Mouse (Mus musculus): ENCODE measurements around the gene Ccdc88a. TPM values are rescaled to one million over a fixed set of nuclear protein-coding genes. Genes with fewer than 3 reads are reported as not detected.
"Not testable (repeated sequence)": the region's sequence is repeated elsewhere in the genome, so short reads cannot be mapped to it uniquely, and the experiment has no call there.

Gene Ccdc88a
- total RNA-seq, 1 experiment from 2014 or later = 23.1 TPM

DNA sequence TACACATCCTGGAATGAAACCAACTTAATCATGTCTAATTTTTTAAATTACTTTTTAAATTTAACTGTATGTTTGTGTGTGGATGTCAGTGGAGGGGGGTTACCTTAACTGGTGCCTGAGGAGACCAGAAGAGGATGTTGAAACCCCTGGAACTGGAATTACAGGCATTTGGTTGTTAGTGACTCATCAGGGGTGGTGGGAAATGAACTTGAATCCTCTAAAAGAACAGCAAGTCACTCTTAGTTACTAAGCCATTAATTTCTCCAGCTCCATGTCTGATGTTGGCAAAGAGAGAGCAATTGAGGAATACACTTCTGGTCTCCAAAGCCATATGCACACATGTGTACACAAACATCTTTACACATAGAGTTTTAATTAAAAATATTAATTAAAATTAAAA is 101.2 kb downstream of the Ccdc88a start:
- DNase-seq = no peak

DNA sequence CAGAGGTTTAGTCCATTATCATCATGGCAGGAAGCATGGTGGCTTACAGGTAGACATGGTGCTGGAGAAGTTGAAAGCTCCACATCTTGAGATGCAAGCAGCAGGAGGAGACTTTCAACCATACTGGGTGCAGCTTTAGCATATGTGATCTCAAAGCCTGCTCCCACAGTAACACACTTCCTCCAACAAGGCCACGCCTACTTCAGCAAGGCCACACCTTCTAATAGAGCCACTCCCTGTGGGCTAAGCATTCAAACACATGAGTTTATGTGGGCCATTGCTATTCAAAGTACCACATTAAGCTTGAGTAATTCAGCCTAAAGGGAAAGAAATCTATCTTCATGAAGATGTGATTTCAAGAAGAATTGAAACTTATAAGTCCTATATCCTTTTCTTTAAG is 119.7 kb downstream of the Ccdc88a start:
- DNase-seq = no peak

DNA sequence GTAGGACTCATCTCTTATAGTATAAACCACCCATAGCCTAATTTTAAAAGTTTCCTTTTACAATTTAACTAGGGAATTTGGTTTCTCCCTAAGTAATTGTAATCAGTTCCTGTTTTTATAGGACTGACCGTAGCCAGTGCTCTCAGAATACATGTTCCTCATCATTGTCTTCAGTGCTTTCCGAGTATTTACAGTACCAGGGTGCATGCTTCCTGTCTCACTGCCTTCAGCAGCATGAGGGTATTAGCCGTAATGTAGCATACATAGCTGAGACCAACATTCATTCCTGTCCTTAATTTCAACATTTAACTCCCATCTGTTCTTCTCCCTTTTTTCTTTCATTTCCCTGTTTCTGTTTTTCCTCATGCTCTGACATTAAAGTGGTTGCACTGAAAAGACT is 123.5 kb downstream of the Ccdc88a start:
- no peak for DNase-seq

DNA sequence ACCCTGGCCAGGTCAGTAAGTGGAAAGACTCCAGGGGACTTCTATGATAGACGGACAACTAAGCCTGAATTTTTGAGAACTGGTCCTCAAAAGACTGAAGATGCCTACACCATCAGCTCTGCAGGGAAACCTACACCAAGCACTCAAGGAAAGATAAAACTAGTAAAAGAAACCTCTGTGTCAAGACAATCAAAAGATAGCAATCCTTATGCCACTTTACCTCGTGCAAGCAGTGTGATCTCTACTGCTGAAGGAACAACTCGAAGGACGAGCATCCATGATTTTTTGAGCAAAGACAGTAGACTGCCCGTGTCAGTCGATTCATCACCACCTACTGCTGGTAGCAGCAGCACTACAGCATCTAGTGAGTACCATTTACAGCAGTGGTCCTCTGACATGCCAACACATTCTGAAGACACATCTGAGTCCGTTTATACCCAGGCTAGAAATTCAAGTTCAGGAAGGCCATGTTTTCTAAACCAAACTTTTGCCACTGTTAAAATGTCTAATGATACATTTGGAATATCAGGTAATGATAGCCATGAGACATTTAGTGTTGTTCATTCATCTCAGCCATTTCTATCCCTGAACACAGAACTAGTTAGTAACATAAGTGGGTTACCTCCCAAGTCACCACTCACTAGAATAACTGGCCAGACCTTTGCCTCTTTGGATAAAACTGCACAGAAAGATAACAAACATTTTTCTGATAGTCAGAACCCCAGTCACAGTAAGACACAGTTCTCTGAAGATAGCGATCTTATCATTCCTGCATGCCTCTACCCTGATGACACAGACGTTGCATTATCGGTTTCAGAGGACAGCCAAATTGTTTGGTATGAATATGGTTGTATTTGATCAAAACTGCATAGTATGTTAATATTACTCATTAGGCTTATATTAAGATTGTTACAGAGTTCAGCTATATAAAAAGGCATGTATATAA is 130.8 kb downstream of the Ccdc88a start:
- no peak for DNase-seq

DNA sequence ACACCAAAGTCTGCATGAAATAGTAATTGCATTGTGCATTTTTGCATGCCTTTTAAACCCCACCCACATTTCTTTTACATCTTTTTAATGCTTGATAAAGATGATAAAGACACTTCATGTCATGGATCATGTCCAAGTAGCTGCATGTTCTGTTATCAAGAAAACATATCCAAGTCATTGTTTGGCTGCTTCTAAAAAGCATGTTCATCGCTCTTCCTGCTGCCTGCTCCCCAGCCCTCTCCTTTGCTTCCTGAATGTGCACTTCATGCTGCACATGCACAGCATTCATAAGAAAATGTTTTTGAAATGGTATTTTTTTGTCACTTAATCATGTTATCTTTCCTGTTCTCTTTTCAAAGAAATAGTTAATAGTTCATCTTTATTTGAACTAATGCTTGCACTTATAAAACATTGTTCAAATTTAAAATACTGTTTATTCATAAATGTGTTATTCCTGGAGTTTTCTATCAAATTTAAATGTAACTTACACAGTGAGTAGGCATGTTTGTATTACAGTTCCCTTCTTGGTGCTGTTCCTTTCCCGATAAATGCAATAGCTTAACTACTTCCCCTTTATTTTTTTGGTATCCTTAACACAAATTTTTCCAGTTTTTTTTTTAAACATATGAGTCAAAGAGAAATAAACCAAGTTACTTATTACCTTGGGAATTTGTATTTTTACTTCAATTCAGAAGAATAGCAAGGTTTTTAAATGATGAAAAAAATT is 131.6 kb downstream of the Ccdc88a start:
- DNase-seq = no peak

DNA sequence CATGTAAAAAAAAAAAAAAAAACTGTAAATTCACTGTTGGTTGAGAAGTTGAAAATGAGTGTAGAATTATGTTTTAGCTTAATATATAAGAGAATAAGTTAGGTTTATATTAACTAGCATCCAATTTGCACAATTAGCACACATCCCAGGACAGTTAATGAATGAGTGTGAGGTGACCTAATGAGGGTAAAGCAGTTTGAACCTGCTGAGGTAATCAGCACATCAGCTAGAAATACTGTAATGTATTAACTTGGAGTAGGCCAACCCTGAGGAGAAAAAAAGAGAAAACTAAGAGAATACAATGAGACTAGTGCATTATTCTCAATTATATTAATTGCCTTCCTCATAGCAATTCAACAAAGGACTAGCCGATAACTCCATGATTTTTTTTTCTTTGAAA is 136.0 kb downstream of the Ccdc88a start:
- no peak for DNase-seq

DNA sequence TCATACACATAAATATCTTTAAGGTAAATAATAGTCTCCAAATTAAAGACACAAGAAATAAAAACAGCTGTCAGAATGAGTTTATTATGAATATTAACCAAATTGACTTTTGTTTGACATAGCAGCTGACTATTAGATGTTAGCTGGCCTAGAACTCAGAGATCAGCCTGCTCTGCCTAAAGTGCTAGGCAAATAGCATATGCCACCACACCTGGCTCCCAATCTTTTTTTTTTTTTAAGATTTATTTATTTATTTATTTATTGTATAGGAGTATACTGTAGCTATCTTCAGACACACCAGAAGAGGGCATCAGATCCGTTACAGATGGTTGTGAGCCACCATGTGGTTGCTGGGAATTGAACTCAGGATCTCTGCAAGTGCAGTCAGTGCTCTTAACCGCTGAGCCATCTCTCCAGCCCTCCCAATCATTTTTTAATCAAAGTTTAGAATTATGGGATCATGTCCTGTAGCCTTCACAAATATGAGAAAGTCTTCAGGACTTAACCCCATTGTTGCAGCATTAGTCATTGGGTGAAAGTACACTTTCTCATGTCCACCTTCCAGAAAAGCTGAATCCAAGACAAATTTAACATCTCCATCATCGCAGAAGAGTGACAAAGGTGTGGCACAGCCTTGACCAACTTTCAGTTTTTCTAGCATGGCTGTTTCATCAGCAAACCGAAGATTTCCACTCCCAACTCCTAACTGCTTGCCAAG is 139.5 kb downstream of the Ccdc88a start:
- DNase-seq = no peak

DNA sequence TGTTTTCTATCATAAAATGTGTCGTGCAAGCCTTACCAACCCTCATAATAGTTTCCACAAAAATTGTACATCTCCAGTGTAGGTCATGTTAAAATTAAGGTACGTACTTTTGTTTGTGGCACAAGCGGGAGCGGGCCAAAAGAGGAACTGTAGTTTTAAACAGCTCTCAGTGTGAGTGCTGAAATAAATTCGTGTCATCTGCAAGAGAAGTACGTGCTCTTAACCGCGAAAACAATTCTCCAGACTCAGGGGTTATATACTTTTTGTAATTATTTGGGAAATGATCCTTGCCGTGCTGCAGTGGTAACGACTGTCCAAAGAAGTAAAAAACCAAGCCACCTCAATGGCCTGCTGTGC is 140.8 kb downstream of the Ccdc88a start:
- no peak for DNase-seq

DNA sequence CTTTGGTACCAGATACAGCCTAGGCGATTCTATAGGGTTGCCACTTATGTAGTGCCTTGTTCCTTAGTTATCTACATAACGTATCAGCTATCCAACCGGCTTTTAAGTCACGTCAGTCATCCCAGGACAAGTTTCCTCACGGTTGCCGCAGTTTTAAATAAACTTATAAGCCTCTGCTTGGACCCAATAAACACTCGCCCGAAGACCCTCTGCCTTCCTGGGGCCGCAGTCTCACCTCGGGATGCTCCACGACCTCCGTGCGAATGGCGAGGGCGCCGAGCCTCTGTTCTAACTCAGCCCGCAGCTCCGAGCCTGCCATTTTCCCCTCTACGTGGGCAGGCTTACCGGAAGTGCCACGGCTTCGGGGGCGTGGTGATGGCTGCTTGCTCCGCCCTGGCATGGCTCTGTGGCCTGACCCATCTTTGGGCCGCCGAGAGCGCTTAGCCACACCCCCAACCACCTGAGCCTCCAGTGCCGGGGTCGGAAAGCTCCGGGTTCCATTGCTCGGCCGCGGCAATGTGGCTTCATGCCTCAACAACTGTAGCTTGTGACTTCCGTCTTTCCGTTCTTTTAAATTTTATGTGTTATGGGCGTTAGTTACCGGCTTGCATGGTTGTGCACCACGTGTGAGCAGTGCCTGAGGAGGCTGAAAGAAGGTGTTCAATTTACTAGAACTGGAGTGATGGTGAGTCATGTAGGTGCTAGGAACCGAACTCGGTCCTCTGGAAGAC is 141.4 kb downstream of the Ccdc88a start, which contains the start of gene Prorsd1:
Prorsd1 (minus strand) TSS at position 352 of the 731 bp plus-strand sequence.
- peak; percentile 92 for DNase-seq

DNA sequence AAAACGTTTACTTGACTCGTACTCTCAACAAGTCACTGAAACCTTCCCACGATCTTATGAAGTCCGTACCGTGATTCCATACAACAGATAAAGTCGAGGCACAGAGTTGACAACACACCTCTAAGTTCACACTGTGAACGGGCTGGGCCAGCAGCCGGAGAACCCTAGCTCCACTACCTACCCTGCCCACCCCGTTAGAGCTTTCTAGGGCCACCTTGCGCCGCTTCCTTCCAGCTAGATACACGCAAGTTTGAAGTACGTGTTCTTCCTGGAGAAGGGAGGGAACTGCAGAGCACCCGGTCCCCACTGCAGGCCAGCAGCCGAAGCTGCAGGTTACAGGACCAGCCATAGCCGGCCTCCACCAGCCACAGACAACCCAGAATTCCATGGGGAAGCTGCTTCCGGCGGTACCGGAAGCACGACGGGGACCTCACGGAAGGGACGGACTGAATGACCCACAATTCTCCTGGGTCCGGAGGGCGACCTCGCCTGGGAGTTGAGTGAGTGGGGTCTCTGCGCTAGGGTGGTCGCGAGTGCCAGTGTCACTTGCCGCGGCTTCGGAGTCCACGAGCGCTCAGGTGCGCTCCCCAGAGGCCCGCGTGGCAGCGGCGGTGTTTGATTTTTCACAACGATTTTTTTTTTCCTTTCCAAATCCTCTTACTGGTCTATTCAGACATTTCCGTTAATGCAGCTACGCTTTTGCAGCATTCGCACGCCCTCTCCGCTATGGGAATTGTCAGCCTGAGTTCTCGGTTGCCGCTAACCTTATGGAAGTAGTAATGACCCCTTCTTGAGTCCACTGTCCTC is 152.7 kb downstream of the Ccdc88a start, which contains the start of gene Mtif2:
Mtif2 (plus strand) TSS at position 421 of the 807 bp plus-strand sequence.
- DNase-seq = peak; percentile 75

DNA sequence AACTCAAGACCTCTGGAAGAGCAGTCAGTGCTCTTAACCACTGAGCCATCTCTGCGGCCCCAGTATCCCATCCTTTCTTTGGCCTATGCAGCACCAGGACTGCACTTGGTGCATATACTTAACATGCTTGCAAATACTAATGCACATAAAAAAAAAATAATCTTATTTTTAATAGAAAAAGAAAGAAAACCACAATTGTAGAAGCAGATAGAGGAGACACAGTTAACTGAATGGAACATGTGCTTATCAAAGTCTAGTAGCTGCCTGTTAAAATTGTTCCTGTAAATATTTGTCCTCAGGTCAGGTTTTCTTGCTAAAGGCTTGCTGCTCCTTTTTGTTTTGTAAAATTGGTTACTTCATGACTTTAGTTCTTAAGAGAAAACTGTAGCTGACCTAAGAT is 164.7 kb downstream of the Ccdc88a start:
- no peak for DNase-seq

DNA sequence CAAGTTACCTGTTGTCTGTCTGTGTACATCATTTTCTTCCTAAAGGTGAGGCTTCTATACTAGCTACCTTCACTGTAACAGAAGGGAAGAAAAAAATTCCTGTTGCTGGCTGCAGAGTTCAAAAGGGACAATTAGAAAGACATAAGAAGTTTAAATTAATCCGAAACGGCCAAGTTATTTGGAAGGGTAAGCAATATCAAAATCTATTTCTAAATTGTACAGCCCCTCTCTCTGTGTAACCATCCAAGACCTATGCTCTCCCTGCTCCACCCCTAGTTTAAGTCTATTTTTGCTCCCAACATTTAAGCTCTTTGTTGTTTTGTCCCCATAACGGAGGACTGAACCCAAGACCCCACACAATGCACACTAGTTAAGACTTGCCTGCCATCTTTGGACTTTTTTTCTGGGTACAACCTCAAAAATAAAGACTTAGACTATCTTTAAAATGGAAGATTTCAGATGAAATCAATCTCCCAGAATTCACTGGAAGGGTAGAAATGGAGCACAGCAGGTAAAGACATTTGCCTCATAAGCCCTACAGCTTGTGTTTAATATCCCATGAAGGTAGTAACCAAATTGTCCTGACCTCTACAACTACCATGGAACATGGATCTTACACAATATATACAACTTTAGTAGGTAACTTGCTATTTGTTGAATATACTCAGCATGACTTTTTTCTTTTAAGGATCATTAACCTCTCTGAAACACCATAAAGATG is 170.9 kb downstream of the Ccdc88a start:
- no peak for DNase-seq

DNA sequence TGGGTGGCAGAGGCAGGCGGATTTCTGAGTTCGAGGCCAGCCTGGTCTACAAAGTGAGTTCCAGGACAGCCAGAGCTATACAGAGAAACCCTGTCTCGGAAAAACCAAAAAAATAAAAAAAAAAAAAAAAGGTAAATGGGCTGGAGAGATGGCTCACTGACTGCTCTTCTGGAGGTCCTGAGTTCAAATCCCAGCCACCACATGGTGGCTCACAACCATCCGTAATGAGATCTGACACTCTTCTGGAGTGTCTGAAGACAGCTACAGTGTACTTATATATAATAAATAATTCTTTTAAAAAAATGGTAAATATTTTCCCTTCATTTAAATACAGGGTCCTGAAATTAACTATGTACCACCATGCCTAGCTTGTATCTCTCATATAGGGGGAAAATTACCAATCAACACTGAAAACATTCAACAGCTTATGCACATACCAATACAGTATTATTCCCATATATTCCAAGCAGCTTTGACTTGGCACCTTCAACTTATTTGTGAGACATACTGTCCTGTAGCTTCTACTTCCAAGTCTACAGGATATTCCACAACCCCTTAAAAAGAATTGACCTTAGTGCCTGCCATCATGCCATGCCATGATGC is 171.8 kb downstream of the Ccdc88a start:
- DNase-seq = not testable (repeated sequence)

DNA sequence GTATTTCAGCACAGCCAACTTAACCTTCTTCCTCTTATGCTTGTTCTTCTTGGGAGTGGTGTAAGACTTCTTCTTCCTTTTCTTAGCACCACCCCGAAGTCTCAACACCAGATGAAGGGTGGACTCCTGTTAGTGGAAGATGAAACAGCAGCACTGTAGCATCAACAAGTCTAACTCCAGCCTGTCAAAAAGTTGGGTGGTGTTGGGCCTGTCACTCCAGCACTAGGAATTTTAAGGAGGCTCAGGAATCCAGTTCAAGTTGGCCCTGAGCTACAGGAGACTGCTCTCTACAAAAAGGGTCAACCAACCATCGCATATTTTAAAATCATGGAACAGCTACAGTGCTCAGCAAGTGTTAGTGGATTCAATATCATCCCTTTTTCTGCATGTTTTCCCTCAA is 172.8 kb downstream of the Ccdc88a start:
- not testable (repeated sequence) for DNase-seq

DNA sequence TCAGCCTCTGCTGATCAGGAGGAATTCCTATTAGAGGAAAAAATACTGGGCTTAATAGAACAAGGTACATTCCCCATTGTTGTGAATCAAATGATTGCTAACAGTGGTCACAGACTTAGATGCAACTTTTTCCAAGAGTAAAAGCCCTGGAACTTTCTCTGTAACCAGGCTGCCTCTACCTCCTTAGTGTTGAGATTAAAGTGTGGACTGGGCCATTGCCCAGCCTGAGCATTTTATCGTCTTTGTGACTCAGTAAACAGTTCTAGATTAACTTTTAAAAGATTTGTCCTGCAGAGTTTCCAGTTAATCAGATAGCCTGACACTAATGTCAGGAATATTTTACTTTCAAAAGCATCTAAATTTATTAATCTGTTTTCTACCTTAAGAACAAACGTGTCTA is 173.3 kb downstream of the Ccdc88a start:
- no peak for DNase-seq

DNA sequence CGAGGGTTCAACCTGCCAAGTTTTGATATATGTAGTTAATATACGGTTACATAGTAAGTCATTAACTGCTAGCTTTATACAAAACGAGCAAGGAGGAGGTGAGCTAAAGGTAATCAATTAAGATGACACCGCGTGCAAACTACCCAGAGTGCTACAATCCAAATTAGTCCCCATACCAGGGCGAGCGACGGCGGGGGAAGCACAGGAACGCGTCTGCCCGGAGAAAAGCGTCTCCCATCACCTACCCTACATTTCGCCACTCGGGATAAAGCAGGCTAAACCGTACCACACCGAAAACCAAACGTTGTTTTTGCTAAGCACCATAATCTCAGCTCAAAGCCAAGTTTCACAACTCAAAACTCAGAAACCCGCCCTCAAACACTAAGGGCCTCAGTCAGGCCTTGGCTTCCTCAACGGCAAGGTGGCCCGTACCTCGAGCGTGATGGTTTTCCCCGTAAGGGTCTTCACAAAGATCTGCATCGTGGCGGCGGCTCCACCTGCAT is 173.8 kb downstream of the Ccdc88a start:
- DNase-seq = no peak

DNA sequence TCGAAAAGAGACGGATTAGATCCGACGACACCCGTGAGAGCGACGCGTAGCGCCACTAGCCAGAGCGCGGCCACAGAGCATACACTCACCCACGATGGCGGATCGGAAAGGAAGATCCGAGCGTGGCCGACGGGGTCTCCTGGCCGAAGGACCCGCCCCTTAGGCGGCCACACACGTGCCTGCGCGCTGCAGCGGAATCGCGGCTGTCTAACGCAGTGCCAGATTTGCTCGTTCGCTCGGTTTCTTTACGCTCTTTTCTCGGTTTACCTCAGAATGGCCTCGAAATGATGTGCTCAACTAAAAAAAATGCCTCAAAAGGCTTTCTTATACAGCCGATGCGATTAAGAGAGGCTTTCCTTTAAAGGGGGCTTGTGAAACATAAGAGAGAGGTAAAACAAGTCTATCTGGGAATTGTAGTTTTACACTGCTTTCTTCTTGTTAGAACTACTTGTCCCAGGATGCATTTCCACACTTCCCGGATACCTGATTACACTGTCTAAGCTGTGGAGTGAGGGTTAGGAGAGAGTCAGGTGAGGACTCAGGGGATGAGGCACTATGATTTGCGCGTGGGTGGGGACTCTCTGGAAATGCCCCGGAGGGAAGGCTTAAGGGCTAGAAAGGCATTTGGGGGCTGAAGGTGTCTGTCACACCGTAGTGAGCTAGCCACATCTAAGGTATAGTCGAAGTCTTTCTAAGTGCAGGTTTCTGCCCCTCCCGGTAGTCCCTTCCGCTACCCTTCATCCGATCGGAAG is 174.5 kb downstream of the Ccdc88a start, which contains the start of the genes Clhc1 and Rps27a:
Clhc1 (plus strand) TSS at position 199 of the 752 bp plus-strand sequence.
Rps27a (minus strand) TSS at position 358 of the 752 bp plus-strand sequence.
- DNase-seq = peak; percentile 95
